Mouse (Mus musculus): ENCODE data around the gene Galnt10. TPM values are rescaled to one million over a fixed set of nuclear protein-coding genes. Genes with fewer than 3 reads are reported as not detected.

Gene Galnt10
- polyA plus RNA-seq, 1 experiment: 27.2 TPM

- Histone ChIP-seq H3K79me2 (ENCODE audit: control insufficient read depth, insufficient read depth) (no peaks in the 10 kb centered on the region), H3ac (ENCODE audit: control insufficient read depth, insufficient read length) (no peak overlapping the region), H3K4me2 (ENCODE audit: low read depth) (peak overlapping the region; percentile 31), H3K27me3 (ENCODE audit: control insufficient read depth, insufficient read depth, insufficient read length) (no peaks in the 10 kb centered on the region), H3K36me3 (ENCODE audit: control insufficient read depth, insufficient read depth) (no peaks in the 10 kb centered on the region), H3K4me3 (no peak overlapping the region)
- no peak for TF ChIP-seq E2F4 (IDR thresholded peaks at IDR 0.05; ENCODE audit: insufficient read depth)
- no peak for TF ChIP-seq POLR2AphosphoS2 (IDR thresholded peaks at IDR 0.05; ENCODE audit: insufficient read length, low read depth)
- no peak for TF ChIP-seq TCF3 (IDR thresholded peaks at IDR 0.05; ENCODE audit: insufficient read length, low read depth)
- no peak for TF ChIP-seq REST (IDR thresholded peaks at IDR 0.05; ENCODE audit: insufficient read depth, insufficient read length)
- no peak for TF ChIP-seq MYOG (IDR thresholded peaks at IDR 0.05; ENCODE audit: control insufficient read depth in 1 of 3, insufficient read depth in 1 of 3, insufficient read length in 2 of 3, low read depth in 2 of 3)
- TF ChIP-seq CEBPB (IDR thresholded peaks at IDR 0.05; ENCODE audit: insufficient read depth, poor library complexity, severe bottlenecking): no peak
- no peak for TF ChIP-seq SRF (IDR thresholded peaks at IDR 0.05; ENCODE audit: control insufficient read depth, insufficient read length, low read depth)
- TF ChIP-seq POLR2A (IDR thresholded peaks at IDR 0.05; ENCODE audit: insufficient read length, low read depth): no peak
- no peak for TF ChIP-seq TCF12 (IDR thresholded peaks at IDR 0.05; ENCODE audit: insufficient read depth, poor library complexity, severe bottlenecking)
- no peak for TF ChIP-seq USF1 (IDR thresholded peaks at IDR 0.05; ENCODE audit: low read depth)
- no peak for TF ChIP-seq MAX (IDR thresholded peaks at IDR 0.05; ENCODE audit: low read depth)
- no peak for TF ChIP-seq MYOD1 (IDR thresholded peaks at IDR 0.05; ENCODE audit: control insufficient read depth in 1 of 3, insufficient read length in 2 of 3, low read depth in 2 of 3)
Measured at GRCm38 (mm10) chr11:57694486-57694885, 49.2 kb downstream of the Galnt10 start.

- Histone ChIP-seq H3ac (ENCODE audit: control insufficient read depth, insufficient read length) (no peak overlapping the region), H3K36me3 (ENCODE audit: control insufficient read depth, insufficient read depth) (no peaks in the 10 kb centered on the region), H3K27me3 (ENCODE audit: control insufficient read depth, insufficient read depth, insufficient read length) (no peaks in the 10 kb centered on the region), H3K79me2 (ENCODE audit: control insufficient read depth, insufficient read depth) (no peaks in the 10 kb centered on the region), H3K4me2 (ENCODE audit: low read depth) (no peak overlapping the region), H3K4me3 (no peak overlapping the region)
- no peak for TF ChIP-seq MYOD1 (IDR thresholded peaks at IDR 0.05; ENCODE audit: control insufficient read depth in 1 of 3, insufficient read length in 2 of 3, low read depth in 2 of 3)
- TF ChIP-seq TCF3 (IDR thresholded peaks at IDR 0.05; ENCODE audit: insufficient read length, low read depth): no peak
- TF ChIP-seq REST (IDR thresholded peaks at IDR 0.05; ENCODE audit: insufficient read depth, insufficient read length): no peak
- TF ChIP-seq E2F4 (IDR thresholded peaks at IDR 0.05; ENCODE audit: insufficient read depth): no peak
- TF ChIP-seq SRF (IDR thresholded peaks at IDR 0.05; ENCODE audit: control insufficient read depth, insufficient read length, low read depth): no peak
- no peak for TF ChIP-seq POLR2AphosphoS2 (IDR thresholded peaks at IDR 0.05; ENCODE audit: insufficient read length, low read depth)
- no peak for TF ChIP-seq MAX (IDR thresholded peaks at IDR 0.05; ENCODE audit: low read depth)
- no peak for TF ChIP-seq POLR2A (IDR thresholded peaks at IDR 0.05; ENCODE audit: insufficient read length, low read depth)
- no peak for TF ChIP-seq CEBPB (IDR thresholded peaks at IDR 0.05; ENCODE audit: insufficient read depth, poor library complexity, severe bottlenecking)
- TF ChIP-seq TCF12 (IDR thresholded peaks at IDR 0.05; ENCODE audit: insufficient read depth, poor library complexity, severe bottlenecking): no peak
- TF ChIP-seq USF1 (IDR thresholded peaks at IDR 0.05; ENCODE audit: low read depth): no peak
- no peak for TF ChIP-seq MYOG (IDR thresholded peaks at IDR 0.05; ENCODE audit: control insufficient read depth in 1 of 3, insufficient read depth in 1 of 3, insufficient read length in 2 of 3, low read depth in 2 of 3)
Measured at GRCm38 (mm10) chr11:57696207-57696676, 51.0 kb downstream of the Galnt10 start.

- Histone ChIP-seq H3ac (ENCODE audit: control insufficient read depth, insufficient read length) (no peak overlapping the region), H3K79me2 (ENCODE audit: control insufficient read depth, insufficient read depth) (no peaks in the 10 kb centered on the region), H3K4me2 (ENCODE audit: low read depth) (no peak overlapping the region), H3K36me3 (ENCODE audit: control insufficient read depth, insufficient read depth) (no peaks in the 10 kb centered on the region), H3K27me3 (ENCODE audit: control insufficient read depth, insufficient read depth, insufficient read length) (no peaks in the 10 kb centered on the region), H3K4me3 (no peak overlapping the region)
- no peak for TF ChIP-seq TCF3 (IDR thresholded peaks at IDR 0.05; ENCODE audit: insufficient read length, low read depth)
- no peak for TF ChIP-seq POLR2AphosphoS2 (IDR thresholded peaks at IDR 0.05; ENCODE audit: insufficient read length, low read depth)
- no peak for TF ChIP-seq MYOD1 (IDR thresholded peaks at IDR 0.05; ENCODE audit: control insufficient read depth in 1 of 3, insufficient read length in 2 of 3, low read depth in 2 of 3)
- TF ChIP-seq CEBPB (IDR thresholded peaks at IDR 0.05; ENCODE audit: insufficient read depth, poor library complexity, severe bottlenecking): no peak
- TF ChIP-seq REST (IDR thresholded peaks at IDR 0.05; ENCODE audit: insufficient read depth, insufficient read length): no peak
- no peak for TF ChIP-seq SRF (IDR thresholded peaks at IDR 0.05; ENCODE audit: control insufficient read depth, insufficient read length, low read depth)
- no peak for TF ChIP-seq E2F4 (IDR thresholded peaks at IDR 0.05; ENCODE audit: insufficient read depth)
Measured at GRCm38 (mm10) chr11:57696807-57697251, 51.6 kb downstream of the Galnt10 start.

DNA sequence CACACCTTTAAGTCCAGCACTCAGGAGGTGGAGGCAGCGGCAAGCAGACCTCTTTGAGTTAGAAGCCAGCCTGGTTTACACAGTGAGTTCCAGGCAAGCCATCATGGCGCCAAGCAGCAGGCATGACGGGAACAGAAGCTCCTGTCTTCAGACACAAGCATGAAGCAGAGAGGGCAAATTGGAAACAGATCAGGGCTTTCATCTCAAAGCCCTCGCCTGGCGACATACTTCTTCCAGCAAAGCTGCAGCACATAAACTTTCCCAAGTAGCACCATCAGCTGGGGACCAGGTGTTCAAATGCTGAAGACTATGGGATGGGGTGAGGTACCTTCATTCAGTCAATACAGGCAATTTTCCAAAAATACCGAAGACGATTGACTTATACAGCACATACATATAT lies 54.9 kb downstream of the Galnt10 start:
- H3K79me2 ChIP-seq (ENCODE audit: control insufficient read depth, insufficient read depth): no peaks in the 10 kb centered on the region
- H3K27me3 ChIP-seq (ENCODE audit: control insufficient read depth, insufficient read depth, insufficient read length): no peaks in the 10 kb centered on the region
- H3K4me3 ChIP-seq: no peak overlapping the region
- H3K4me2 ChIP-seq (ENCODE audit: low read depth): no peak overlapping the region
- H3ac ChIP-seq (ENCODE audit: control insufficient read depth, insufficient read length): no peak overlapping the region
- no peaks in the 10 kb centered on the region for H3K36me3 ChIP-seq (ENCODE audit: control insufficient read depth, insufficient read depth)
- no peak for TF ChIP-seq POLR2A (IDR thresholded peaks at IDR 0.05; ENCODE audit: insufficient read length, low read depth)
- no peak for TF ChIP-seq TCF3 (IDR thresholded peaks at IDR 0.05; ENCODE audit: insufficient read length, low read depth)
- no peak for TF ChIP-seq MYOG (IDR thresholded peaks at IDR 0.05; ENCODE audit: control insufficient read depth in 1 of 3, insufficient read depth in 1 of 3, insufficient read length in 2 of 3, low read depth in 2 of 3)
- no peak for TF ChIP-seq CEBPB (IDR thresholded peaks at IDR 0.05; ENCODE audit: insufficient read depth, poor library complexity, severe bottlenecking)
- no peak for TF ChIP-seq REST (IDR thresholded peaks at IDR 0.05; ENCODE audit: insufficient read depth, insufficient read length)
- no peak for TF ChIP-seq SRF (IDR thresholded peaks at IDR 0.05; ENCODE audit: control insufficient read depth, insufficient read length, low read depth)
- TF ChIP-seq MAX (IDR thresholded peaks at IDR 0.05; ENCODE audit: low read depth): no peak
- TF ChIP-seq MYOD1 (IDR thresholded peaks at IDR 0.05; ENCODE audit: control insufficient read depth in 1 of 3, insufficient read length in 2 of 3, low read depth in 2 of 3): no peak
- no peak for TF ChIP-seq TCF12 (IDR thresholded peaks at IDR 0.05; ENCODE audit: insufficient read depth, poor library complexity, severe bottlenecking)

Data from myocyte (in vitro differentiated cells).